In genomic region chr9:25484619-25484986, GRCm38 (mm10) we compare ENCODE assay signal across 8 mouse cellular contexts. TPM values are rescaled to one million over a fixed set of nuclear protein-coding genes. Genes with fewer than 3 reads are reported as not detected.
DNase-seq lines count a peak whose midpoint lies in the region; ATAC-seq and TF ChIP-seq lines count a peak whose summit lies in the region.
"Had no signal": no experiment of that assay in that cellular context is flagged by ENCODE, and none has a peak within 500 bp of the region (broad histone marks: within the 10 kb centered on the region; RNA-seq: fewer than 3 reads in every experiment).

No protein-coding gene starts in this region.

- H3K27ac ChIP-seq in lung, embryonic 14.5 days (ENCODE audit: low read depth) = no peak overlapping the region
- H3K27ac ChIP-seq in embryonic facial prominence, embryonic 15.5 days (replicated peaks) = no peak overlapping the region
- H3K27ac ChIP-seq in hindbrain, embryonic 14.5 days = no peak overlapping the region
- H3K27ac ChIP-seq in neural tube, embryonic 14.5 days (ENCODE audit: low read depth, low read length) = no peak overlapping the region

- no peak for TF ChIP-seq CTCF in lung, embryonic 14.5 days (IDR thresholded peaks at IDR 0.05; ENCODE audit: low read depth)

- H3K9me3 ChIP-seq in lung, embryonic 14.5 days (ENCODE audit: low read depth, low read length) = no peaks in the 10 kb centered on the region
- H3K9me3 ChIP-seq in embryonic facial prominence, embryonic 15.5 days (replicated peaks) = no peaks in the 10 kb centered on the region
- H3K9me3 ChIP-seq in hindbrain, embryonic 14.5 days (ENCODE audit: control insufficient read depth, low read length) = no peaks in the 10 kb centered on the region
- no peaks in the 10 kb centered on the region for H3K9me3 ChIP-seq in neural tube, embryonic 14.5 days (ENCODE audit: control insufficient read depth, low read length)

- no peak overlapping the region for H3K4me3 ChIP-seq in lung, embryonic 14.5 days (ENCODE audit: low read depth, low read length)
- H3K4me3 ChIP-seq in embryonic facial prominence, embryonic 15.5 days (replicated peaks) = peak overlapping the region; percentile 70; the same call in 1 of the 2 replicates
- no peak overlapping the region; the same call in 1 of the 2 replicates for H3K4me3 ChIP-seq in hindbrain, embryonic 14.5 days (replicated peaks; ENCODE audit: low read length)
- no peak overlapping the region; the same call in 1 of the 2 replicates for H3K4me3 ChIP-seq in neural tube, embryonic 14.5 days (ENCODE audit: low read depth, low read length)
- H3K4me3 ChIP-seq: erythroblast, embryonic 14.5 days had no signal

- peak; percentile 33 for DNase-seq in lung, embryonic 14.5 days
- no peak for DNase-seq in lung, postnatal 14 days
- no peak for DNase-seq in hindbrain, embryonic 14.5 days (ENCODE audit: low spot score)
- no peak for DNase-seq in thymus, postnatal 36 days
- no peak for DNase-seq in yolk sac, embryonic 10.5 days (ENCODE audit: low spot score)

- ATAC-seq in lung, embryonic 14.5 days (ENCODE audit: insufficient read depth) = no peak
- ATAC-seq in embryonic facial prominence, embryonic 15.5 days (ENCODE audit: insufficient number of reproducible peaks, low FRiP score, low TSS enrichment, low read depth) = no peak
- ATAC-seq in hindbrain, embryonic 14.5 days (ENCODE audit: low FRiP score) = no peak
- ATAC-seq in neural tube, embryonic 14.5 days (ENCODE audit: low read depth) = no peak

- WGBS in lung, embryonic 14.5 days = 52% methylated on average over 3 of the region's 3 CpGs
- 56% methylated on average over 3 of the region's 3 CpGs for WGBS in embryonic facial prominence, embryonic 15.5 days
- 63% methylated on average over 3 of the region's 3 CpGs for WGBS in hindbrain, embryonic 14.5 days
- 71% methylated on average over 3 of the region's 3 CpGs for WGBS in neural tube, embryonic 14.5 days

- H3K36me3 ChIP-seq in lung, embryonic 14.5 days (ENCODE audit: insufficient read depth) = no peaks in the 10 kb centered on the region
- no peaks in the 10 kb centered on the region for H3K36me3 ChIP-seq in embryonic facial prominence, embryonic 15.5 days
- H3K36me3 ChIP-seq in hindbrain, embryonic 14.5 days (replicated peaks; ENCODE audit: control insufficient read depth, insufficient read depth) = no peaks in the 10 kb centered on the region
- H3K36me3 ChIP-seq in neural tube, embryonic 14.5 days (ENCODE audit: control insufficient read depth, insufficient read depth, low read length) = no peaks in the 10 kb centered on the region

- peak overlapping the region; percentile 93; the same call in 1 of the 2 replicates for H3K4me2 ChIP-seq in lung, embryonic 14.5 days
- H3K4me2 ChIP-seq in embryonic facial prominence, embryonic 15.5 days (replicated peaks) = peak overlapping the region; percentile 88
- peak overlapping the region; percentile 89 for H3K4me2 ChIP-seq in hindbrain, embryonic 14.5 days (replicated peaks)
- H3K4me2 ChIP-seq in neural tube, embryonic 14.5 days (ENCODE audit: low read depth, low read length) = peak overlapping the region; percentile 26

- H3K9ac ChIP-seq in lung, embryonic 14.5 days = no peak overlapping the region
- no peak overlapping the region for H3K9ac ChIP-seq in embryonic facial prominence, embryonic 15.5 days
- no peak overlapping the region for H3K9ac ChIP-seq in hindbrain, embryonic 14.5 days
- H3K9ac ChIP-seq in neural tube, embryonic 14.5 days (replicated peaks; ENCODE audit: low read depth, low read length) = 0 out of 2 replicates have a peak overlapping the region, but pooled peaks have one; percentile 32

- H3K27me3 ChIP-seq in lung, embryonic 14.5 days (ENCODE audit: insufficient read depth, low read length) = no peaks in the 10 kb centered on the region
- no peaks in the 10 kb centered on the region for H3K27me3 ChIP-seq in embryonic facial prominence, embryonic 15.5 days
- H3K27me3 ChIP-seq in hindbrain, embryonic 14.5 days (ENCODE audit: control insufficient read depth, insufficient read depth, low read length) = no peaks in the 10 kb centered on the region
- no peaks in the 10 kb centered on the region for H3K27me3 ChIP-seq in neural tube, embryonic 14.5 days (ENCODE audit: control insufficient read depth, insufficient read depth, low read length)

- H3K4me1 ChIP-seq in lung, embryonic 14.5 days (ENCODE audit: insufficient read depth) = 0 out of 2 replicates have a peak, but pooled peaks cover 12% of the 10 kb centered on the region
- H3K4me1 ChIP-seq in embryonic facial prominence, embryonic 15.5 days = peaks cover 62% of the 10 kb centered on the region
- peaks cover 4% of the 10 kb centered on the region; the same call in 1 of the 2 replicates for H3K4me1 ChIP-seq in hindbrain, embryonic 14.5 days (replicated peaks; ENCODE audit: control insufficient read depth, insufficient read depth, low read length)
- H3K4me1 ChIP-seq in neural tube, embryonic 14.5 days (ENCODE audit: control insufficient read depth, insufficient read depth, low read length) = 0 out of 2 replicates have a peak, but pooled peaks cover 9% of the 10 kb centered on the region

RNA-seq across cellular contexts. Expression of gene Eepd1, which starts 3.3 kb away (rescaled TPM):
- 8.4 and 9.4 TPM in 2 replicates for polyA plus RNA-seq in lung, embryonic 14.5 days (2014; fragmentation: Nextera tagmentation; extraction: Ambion mirVana)
- 13.5 and 14.1 TPM in 2 replicates for polyA plus RNA-seq in embryonic facial prominence, embryonic 15.5 days (2015; fragmentation: Nextera tagmentation; extraction: Ambion mirVana)
- 8.8 and 11.1 TPM in 2 replicates for polyA plus RNA-seq in hindbrain, embryonic 14.5 days (2014; fragmentation: Nextera tagmentation; extraction: Ambion mirVana)
- 11.0 and 19.3 TPM in 2 replicates for polyA plus RNA-seq in neural tube, embryonic 14.5 days (2014; fragmentation: Nextera tagmentation; extraction: Ambion mirVana)

Comparison
In these comparisons a context has a peak if more than half of its experiments do, and no peak if none do; other contexts are left out.
1. H3K4me2 ChIP-seq: peak in every context shown above with its lines; median percentile 93 in lung, embryonic 14.5 days; 89 in hindbrain, embryonic 14.5 days; 88 in embryonic facial prominence, embryonic 15.5 days; 26 in neural tube, embryonic 14.5 days.